Mouse (Mus musculus): Measurements from ENCODE around the gene H2-T24.
"Not testable (repeated sequence)": the region's sequence is repeated elsewhere in the genome, so short reads cannot be mapped to it uniquely, and the experiment has no call there.

Gene H2-T24

GRCm38 (mm10) chr17:36025197-36025596 lies 4.8 kb upstream of the H2-T24 start:
- DNase-seq (ENCODE audit: inconsistent age in 2 of 2, low spot score in 1 of 2), result no peak

GRCm38 (mm10) chr17:36023710-36024654 lies 3.6 kb upstream of the H2-T24 start:
- peak; percentile 50 to 82 for DNase-seq (ENCODE audit: inconsistent age in 2 of 2, low spot score in 1 of 2)

DNA sequence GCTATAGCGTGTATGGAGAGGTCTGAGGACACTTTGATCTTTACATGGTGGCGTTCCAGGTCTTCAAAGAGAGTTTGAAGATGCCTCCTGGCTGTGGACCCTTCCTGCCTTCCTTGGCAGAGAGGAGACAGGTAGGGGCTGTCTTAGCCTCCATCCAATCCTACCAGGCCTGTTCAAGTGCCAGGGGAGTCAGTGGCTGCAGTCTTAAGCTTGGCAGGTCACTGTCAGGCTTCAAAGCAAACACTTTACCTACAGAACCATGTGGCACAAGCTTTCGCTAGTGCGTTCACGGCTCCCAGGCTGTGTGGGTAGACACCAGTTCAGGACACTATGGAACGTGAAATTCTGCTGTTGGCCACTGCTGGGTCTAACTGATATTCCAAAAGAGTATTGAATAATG lies 2.6 kb upstream of the H2-T24 start:
- DNase-seq (ENCODE audit: inconsistent age in 2 of 2, low spot score in 1 of 2), result no peak

DNA sequence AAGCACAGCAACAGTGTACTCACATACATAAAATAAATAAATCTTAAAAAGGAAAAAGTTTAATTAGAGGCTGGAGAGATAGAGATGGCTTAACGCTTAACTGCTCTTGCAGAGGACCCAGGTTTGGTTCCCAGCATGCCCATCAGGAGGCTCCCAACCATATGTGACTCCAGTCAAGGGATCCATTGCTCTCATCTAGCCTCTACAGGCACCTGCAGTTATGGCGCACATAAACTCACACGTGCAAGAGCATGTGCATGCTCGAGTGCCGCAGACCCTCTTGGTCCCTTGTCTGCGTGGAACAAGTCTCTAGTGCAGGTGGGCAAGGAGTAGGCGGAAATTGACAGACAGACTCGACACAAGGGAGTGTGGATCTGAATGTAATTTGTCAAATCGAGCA lies 1.7 kb upstream of the H2-T24 start:
- DNase-seq (ENCODE audit: inconsistent age in 2 of 2, low spot score in 1 of 2), result no peak

DNA sequence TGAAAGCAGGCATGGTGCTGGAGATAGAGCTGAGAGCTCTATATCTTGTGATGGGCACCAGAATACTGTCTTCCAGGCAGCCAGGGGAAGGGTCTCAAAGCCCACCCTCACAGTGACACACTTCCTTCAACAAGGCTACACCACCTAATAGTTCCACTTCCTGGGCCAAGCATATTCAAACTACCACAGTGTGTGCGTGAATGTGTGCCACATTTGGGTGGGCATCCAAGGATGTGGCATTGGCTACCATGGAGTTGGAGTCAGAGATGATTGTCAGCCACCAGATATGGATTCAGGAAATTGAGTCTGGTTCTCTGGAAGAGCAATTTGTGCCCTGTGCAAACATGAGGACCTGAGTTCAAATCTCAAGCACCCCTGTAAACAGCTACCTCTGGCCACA lies 949 bp upstream of the H2-T24 start:
- peak in 1 of 2 experiments; percentile 49 for DNase-seq (ENCODE audit: inconsistent age in 2 of 2, low spot score in 1 of 2)

GRCm38 (mm10) chr17:36019519-36019918 lies 841 bp downstream of the H2-T24 start:
- DNase-seq (ENCODE audit: inconsistent age in 2 of 2, low spot score in 1 of 2), result no peak

GRCm38 (mm10) chr17:36018979-36019378 lies 1.4 kb downstream of the H2-T24 start:
- DNase-seq (ENCODE audit: inconsistent age in 2 of 2, low spot score in 1 of 2), result peak in 1 of 2 experiments; percentile 71

DNA sequence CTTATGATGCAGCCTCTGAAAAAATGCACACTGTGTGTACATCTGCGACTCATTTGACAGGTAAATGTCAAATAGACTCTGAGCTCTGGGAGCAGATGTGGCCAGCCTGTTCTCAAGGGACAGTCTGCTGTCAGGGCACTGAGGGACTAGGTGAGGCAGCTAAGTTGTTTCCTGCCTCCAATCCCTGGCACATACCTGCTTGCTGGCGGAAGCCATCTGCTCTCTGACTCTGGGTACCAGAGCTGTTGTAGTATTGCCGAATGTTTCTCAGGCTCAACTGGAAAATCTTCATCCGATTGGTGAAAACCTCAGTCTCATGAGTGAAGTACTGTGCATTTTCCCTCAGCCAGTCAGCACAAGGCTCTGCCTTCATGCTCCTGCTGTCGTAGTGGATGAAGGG lies 3.3 kb downstream of the H2-T24 start:
- no peak for DNase-seq (ENCODE audit: inconsistent age in 2 of 2, low spot score in 1 of 2)

DNA sequence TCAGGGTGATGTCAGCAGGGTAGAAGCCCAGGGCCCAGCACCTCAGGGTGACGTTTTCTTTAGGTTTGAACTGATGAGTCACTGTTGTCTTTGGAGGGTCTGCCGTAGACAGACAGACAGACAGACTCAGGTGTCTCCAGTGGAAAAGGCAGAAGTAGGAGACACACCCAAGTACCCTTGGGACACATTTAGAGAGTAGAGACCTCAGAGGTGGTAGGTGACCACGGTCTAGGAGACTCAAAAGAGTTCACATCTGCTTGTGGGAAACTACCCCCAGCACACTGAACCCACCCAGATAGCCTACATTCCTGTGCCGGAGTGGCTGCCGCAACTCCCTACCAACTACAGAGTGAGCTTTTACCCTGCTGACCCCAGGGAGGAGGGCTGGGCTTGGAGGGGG lies 5.4 kb downstream of the H2-T24 start:
- no peak for DNase-seq (ENCODE audit: inconsistent age in 2 of 2, low spot score in 1 of 2)

DNA sequence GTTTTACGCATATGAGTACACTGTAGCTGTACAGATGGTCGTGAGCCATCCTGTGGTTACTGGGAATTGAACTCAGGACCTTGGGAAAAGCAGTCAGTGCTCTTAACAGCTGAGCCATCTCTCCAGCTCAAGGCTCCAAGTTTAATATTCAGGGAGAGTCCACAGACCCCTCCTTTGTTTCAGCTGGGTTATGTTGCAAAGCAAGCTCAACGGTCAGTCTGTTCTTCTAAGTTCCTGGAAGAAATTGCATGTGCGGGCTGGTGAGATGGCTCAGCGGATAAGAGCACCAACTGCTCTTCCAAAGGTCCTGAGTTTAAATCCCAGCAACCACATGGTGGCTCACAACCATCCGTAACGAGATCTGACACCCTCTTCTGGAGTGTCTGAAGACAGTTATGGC lies 16.0 kb downstream of the H2-T24 start:
- not testable (repeated sequence) for DNase-seq (ENCODE audit: inconsistent age in 2 of 2, low spot score in 1 of 2)

DNA sequence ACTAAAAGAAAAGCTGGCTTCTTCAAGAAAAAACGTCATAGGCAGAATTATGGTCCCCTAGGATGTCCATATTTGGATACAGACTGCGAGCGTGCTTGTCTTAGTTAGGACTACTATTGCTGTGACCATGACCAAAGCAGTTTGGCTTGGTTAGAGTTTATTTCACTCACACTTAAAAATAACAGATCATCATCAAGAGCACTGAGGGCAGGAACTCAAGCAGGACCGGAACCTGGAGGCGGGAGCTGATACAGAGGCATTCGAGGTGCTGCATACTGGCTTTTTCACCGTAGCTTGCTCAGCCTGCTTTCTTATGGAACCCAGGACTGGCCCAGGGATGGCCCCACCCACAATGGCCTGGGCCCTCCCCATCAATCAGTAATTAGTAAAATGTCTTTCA lies 17.0 kb downstream of the H2-T24 start:
- DNase-seq (ENCODE audit: inconsistent age in 2 of 2, low spot score in 1 of 2), result no peak

DNA sequence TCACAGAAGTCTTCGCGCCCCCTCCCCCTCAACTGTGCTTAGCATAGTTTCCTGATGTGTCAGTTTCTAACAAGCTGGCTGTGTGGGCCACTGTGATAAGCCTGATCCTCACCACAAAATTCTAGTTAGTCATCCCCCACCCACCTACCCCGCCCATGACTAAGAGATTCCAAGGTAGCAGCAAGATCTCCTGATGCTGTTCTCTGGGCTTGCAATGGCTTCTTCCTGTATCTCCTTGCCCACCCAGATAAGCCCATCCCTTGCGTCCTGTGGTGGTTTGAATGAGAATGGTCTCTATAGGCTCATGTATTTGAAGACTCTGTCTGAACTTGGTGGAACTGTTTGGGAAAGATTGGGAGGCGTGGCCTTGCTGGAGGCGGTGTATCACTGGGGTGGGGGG lies 18.4 kb downstream of the H2-T24 start:
- DNase-seq (ENCODE audit: inconsistent age in 2 of 2, low spot score in 1 of 2), result no peak

DNA sequence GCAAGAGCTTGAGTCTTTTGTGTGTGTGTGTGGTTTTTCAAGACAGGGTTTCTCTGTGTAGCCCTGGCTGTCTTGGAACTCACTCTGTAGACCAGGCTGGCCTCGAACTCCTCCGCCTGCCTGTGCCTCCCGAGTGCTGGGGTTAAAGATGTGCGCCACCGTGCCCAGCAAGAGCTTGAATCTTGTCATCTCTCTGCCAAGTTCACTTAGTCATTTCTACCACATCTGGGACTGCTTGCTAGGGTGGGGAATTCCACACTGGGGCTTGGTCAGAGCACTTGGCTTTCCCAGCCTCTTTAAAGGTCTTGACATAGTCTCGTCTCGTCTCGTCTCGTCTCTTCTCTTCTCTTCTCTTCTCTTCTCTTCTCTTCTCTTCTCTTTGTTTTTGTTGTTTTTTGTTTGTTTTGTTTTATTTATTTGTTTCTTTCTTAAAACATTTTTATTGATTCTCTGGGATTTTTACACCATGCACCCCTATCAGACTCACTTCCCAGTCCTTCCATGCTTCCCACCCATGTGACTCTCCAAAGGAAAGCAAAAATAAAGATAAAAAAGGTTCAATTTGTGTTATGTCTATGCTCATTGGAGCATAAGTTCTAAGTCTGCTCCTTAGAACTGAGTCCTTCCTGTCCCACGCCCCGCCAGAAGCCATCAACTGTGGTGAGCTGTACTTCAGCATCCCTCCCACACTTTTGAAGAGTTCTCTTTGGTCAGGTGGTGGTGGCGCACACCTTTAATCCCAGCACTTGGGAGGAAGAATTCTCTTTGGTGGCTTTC lies 19.1 kb downstream of the H2-T24 start:
- DNase-seq (ENCODE audit: inconsistent age in 2 of 2, low spot score in 1 of 2), result peak in 1 of 2 experiments; percentile 38

DNA sequence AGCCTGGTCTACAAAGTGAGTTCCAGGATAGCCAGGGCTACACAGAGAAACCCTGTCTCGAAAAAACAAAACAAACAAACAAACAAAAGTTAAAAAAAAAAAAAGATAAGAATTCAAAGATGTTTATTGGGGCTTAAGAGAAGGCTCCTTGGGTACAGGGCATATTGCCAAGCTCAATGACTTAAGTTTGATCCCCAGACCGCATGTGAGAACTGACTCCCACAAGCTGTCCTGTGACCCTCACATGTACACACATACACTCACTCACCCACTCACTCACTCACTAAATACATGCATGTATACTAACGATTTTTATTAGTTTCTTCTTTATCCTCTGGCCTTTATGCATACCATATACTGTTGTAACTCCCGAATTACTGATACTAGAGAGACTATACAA lies 20.0 kb downstream of the H2-T24 start:
- DNase-seq (ENCODE audit: inconsistent age in 2 of 2, low spot score in 1 of 2), result no peak

GRCm38 (mm10) chr17:35999356-35999755 lies 21.0 kb downstream of the H2-T24 start:
- no peak for DNase-seq (ENCODE audit: inconsistent age in 2 of 2, low spot score in 1 of 2)

DNA sequence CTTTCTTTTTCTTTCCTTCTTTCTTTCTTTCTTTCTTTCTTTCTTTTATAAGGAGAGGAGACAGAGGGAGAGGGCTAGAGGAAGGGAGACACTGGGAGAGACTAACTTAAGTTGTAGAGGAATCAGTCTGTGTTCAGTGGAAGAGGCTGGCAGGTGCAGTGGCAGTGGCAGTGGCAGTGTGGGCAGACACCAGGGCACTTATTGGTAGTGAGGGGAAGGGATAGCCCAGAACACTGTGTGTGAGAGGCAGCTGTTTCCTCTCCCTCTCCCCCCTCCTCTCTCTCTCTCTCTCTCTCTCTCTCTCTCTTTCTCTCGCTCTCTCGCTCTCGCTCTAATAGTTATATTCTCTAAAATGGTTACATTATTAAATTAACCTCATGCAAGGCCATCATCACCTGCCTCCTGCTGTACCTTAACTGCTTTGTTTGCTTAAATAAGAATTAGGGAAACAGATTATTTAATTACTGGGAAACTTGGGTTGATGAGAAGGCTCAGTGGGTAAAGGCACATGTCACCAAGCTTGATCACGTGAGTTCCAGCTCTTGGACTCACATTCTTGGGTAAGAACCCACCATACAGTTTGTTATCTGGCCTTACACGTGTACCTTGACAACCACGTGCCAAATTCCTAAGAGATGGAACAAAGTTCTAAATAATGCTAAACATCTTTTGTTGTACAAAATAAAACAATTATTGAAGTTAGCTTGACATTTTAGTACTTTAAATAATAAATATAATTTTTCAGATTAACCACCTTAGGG lies 21.6 kb downstream of the H2-T24 start:
- DNase-seq (ENCODE audit: inconsistent age in 2 of 2, low spot score in 1 of 2), result no peak

GRCm38 (mm10) chr17:35997713-35998510 lies 22.4 kb downstream of the H2-T24 start:
- peak; percentile 36 to 72 for DNase-seq (ENCODE audit: inconsistent age in 2 of 2, low spot score in 1 of 2)

DNA sequence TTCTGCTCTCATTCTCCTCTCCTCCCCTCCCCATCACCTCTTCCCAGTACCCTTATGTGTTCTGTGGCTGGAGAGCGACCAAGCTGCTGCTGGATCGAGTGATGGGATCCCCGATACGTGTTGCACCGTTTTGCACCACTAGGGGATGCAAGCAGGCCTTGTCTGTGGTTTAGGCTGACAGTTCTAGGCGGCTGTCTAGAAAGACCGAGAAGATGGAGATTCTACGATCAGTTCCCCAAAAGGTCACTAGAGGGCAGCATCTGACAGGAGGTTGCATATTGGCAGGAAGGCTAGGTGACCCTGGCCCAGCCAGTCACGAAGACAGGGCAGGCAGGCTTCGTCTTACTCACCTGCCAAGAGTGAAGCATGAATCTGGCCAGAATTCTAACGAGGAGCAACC lies 23.4 kb downstream of the H2-T24 start:
- DNase-seq (ENCODE audit: inconsistent age in 2 of 2, low spot score in 1 of 2), result peak; percentile 96 to 100

- no peak for DNase-seq (ENCODE audit: inconsistent age in 2 of 2, low spot score in 1 of 2)
Measured at GRCm38 (mm10) chr17:35994879-35995240, 25.5 kb downstream of the H2-T24 start.

- DNase-seq (ENCODE audit: inconsistent age in 2 of 2, low spot score in 1 of 2), result peak; percentile 87 to 95
Measured at GRCm38 (mm10) chr17:35994175-35994878, 26.0 kb downstream of the H2-T24 start.

Data from adrenal gland, adult (tissue).